Mouse (Mus musculus): ENCODE measurements around the gene 1810055G02Rik. TPM values are rescaled to one million over a fixed set of nuclear protein-coding genes. Genes with fewer than 3 reads are reported as not detected.

1810055G02Rik gene
- polyA plus RNA-seq, 1 experiment from 2014 or later, result 38.9 TPM

- WGBS, result 89% methylated on average over 5 of the region's 5 CpGs
Observed at GRCm38 (mm10) chr19:3691337-3691736, 16.8 kb upstream of the 1810055G02Rik start.

DNA sequence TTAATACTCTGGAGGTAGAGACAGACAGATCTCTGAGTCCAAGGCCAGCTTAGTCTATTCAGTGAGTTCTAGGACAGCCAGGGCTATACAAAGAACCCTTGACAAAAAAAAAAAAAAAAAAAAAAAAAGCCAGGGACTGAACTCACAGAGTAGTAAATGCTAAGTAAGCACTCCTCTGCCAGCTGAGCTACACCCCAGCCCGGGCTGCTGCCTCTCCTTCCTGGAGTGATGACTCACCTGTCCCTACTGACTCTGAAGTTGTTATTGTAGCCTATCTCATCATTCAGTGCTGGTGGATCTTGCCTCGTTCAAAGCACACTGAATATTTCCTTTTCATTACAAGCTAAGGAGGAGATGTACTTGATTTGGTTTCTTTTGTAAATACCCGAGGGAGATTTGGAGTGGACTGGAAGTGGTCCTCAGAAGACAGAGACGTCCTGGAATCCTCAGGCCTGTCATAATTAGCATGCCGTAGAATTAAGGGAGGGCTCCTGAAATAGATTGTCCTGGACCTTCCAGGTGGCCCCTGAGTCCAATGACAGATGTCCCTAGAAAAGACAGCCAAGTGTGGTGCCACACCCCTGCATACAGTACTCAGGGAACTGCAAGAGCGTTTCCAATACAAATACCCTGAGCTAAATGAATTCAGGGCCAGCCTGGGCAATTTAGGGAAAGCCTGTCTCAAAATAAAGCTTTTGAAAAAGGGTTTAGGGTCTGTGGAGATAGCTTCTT, 15.5 kb upstream of the 1810055G02Rik start:
- Histone ChIP-seq H3K36me3 (ENCODE audit: control insufficient read depth, insufficient read depth, low read length) (no peaks in the 10 kb centered on the region), H3K9me3 (ENCODE audit: control insufficient read depth, low read length) (no peaks in the 10 kb centered on the region), H3K27me3 (ENCODE audit: control insufficient read depth, insufficient read depth, low read length) (no peaks in the 10 kb centered on the region), H3K27ac (ENCODE audit: low read depth, low read length) (no peak overlapping the region), H3K4me2 (no peak overlapping the region), H3K4me1 (ENCODE audit: control insufficient read depth, insufficient read depth, low read length) (no peaks in the 10 kb centered on the region), H3K4me3 (ENCODE audit: low read depth, low read length) (no peak overlapping the region), H3K9ac (ENCODE audit: low read length) (no peak overlapping the region)
- 76% methylated on average over 6 of the region's 6 CpGs for WGBS
- no peak for ATAC-seq (ENCODE audit: low FRiP score)
- DNase-seq (ENCODE audit: low spot score, missing footprints), result no peak

More at GRCm38 (mm10) chr19:3691337-3691736, 16.8 kb upstream of the 1810055G02Rik start:
- Histone ChIP-seq H3K4me2 (no peak overlapping the region), H3K4me3 (ENCODE audit: low read depth, low read length) (no peak overlapping the region), H3K27ac (ENCODE audit: low read depth, low read length) (no peak overlapping the region), H3K27me3 (ENCODE audit: control insufficient read depth, insufficient read depth, low read length) (peaks cover 7% of the 10 kb centered on the region), H3K9me3 (ENCODE audit: control insufficient read depth, low read length) (no peaks in the 10 kb centered on the region), H3K4me1 (ENCODE audit: control insufficient read depth, insufficient read depth, low read length) (peaks cover 5% of the 10 kb centered on the region), H3K9ac (ENCODE audit: low read length) (no peak overlapping the region), H3K36me3 (ENCODE audit: control insufficient read depth, insufficient read depth, low read length) (no peaks in the 10 kb centered on the region)
- ATAC-seq (ENCODE audit: low FRiP score) (no peak), DNase-seq (ENCODE audit: low spot score, missing footprints) (no peak)

DNA sequence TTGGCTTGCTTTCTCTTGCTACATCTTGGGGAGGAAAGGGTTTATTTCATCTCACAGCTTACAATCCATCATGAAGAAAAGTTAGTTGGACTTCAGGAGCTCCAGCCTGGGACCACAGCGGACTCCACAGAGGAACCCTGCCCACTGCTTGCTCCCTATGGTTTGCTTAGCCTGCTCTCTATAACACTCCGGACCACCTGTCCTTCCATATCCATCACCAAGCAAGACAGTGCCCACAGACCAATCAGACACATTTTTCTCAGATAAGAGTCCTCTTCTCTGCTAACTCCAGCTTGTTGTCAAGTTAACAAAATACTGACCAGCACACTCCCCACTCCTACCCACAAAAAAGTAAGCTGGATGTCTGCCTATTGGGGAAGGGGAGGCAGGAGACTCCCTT, 13.6 kb upstream of the 1810055G02Rik start:
- H3K9me3 ChIP-seq (ENCODE audit: control insufficient read depth, low read length), result no peaks in the 10 kb centered on the region
- H3K36me3 ChIP-seq (ENCODE audit: control insufficient read depth, insufficient read depth, low read length), result no peaks in the 10 kb centered on the region
- DNase-seq (ENCODE audit: low spot score, missing footprints), result no peak
- no peaks in the 10 kb centered on the region for H3K4me1 ChIP-seq (ENCODE audit: control insufficient read depth, insufficient read depth, low read length)
- H3K9ac ChIP-seq (ENCODE audit: low read length), result no peak overlapping the region
- ATAC-seq (ENCODE audit: low FRiP score), result no peak
- H3K27me3 ChIP-seq (ENCODE audit: control insufficient read depth, insufficient read depth, low read length), result no peaks in the 10 kb centered on the region
- no peak overlapping the region for H3K4me3 ChIP-seq (ENCODE audit: low read depth, low read length)
- H3K27ac ChIP-seq (ENCODE audit: low read depth, low read length), result no peak overlapping the region
- WGBS, result 91% methylated on average over 2 of the region's 2 CpGs
- H3K4me2 ChIP-seq, result no peak overlapping the region

DNA sequence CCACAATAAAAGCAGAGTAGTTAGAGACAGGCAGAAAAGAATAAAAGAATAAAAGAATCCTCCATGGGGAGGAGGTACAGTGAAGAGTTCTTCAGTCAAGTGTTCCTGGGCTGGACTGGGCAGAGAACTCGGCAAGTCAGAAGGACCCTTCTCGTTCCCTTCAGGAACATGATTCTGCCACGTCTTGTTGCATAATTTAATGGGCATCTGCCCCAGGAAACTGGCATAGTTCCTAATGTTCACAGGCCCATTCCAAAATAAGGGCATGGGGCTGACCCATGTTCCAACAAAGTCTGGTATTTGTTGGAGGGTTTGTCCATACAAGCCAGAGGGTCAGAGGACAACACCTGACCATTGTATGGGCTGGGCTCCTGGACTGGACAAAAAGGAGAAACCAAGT, 13.1 kb upstream of the 1810055G02Rik start:
- no peaks in the 10 kb centered on the region for H3K9me3 ChIP-seq (ENCODE audit: control insufficient read depth, low read length)
- no peak for ATAC-seq (ENCODE audit: low FRiP score)
- DNase-seq (ENCODE audit: low spot score, missing footprints), result no peak
- no peak overlapping the region for H3K9ac ChIP-seq (ENCODE audit: low read length)
- WGBS, result 85% methylated on average over 3 of the region's 3 CpGs
- H3K4me3 ChIP-seq (ENCODE audit: low read depth, low read length), result no peak overlapping the region
- H3K27me3 ChIP-seq (ENCODE audit: control insufficient read depth, insufficient read depth, low read length), result no peaks in the 10 kb centered on the region
- no peak overlapping the region for H3K4me2 ChIP-seq
- H3K27ac ChIP-seq (ENCODE audit: low read depth, low read length), result no peak overlapping the region
- H3K4me1 ChIP-seq (ENCODE audit: control insufficient read depth, insufficient read depth, low read length), result no peaks in the 10 kb centered on the region
- no peaks in the 10 kb centered on the region for H3K36me3 ChIP-seq (ENCODE audit: control insufficient read depth, insufficient read depth, low read length)

DNA sequence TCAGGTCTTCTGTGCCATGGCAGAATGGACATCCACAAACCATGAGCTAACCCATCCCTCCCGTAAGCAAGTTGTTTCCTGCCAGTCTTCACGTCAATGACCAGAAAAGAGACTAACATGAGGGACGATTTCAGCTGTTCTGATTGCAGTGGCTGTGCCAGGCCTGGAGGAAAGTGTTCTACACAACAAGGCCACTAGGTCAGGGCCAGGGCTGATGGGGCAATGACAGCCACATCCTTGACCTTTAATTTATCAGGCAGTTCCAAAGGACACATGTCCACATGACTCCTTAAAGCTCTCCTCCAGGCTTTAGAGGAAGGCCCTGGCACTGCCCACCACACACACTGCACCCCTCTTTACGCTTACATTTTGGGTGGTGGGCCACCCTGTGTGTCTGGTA, 12.6 kb upstream of the 1810055G02Rik start:
- WGBS, result 86% methylated on average over 4 of the region's 4 CpGs

DNA sequence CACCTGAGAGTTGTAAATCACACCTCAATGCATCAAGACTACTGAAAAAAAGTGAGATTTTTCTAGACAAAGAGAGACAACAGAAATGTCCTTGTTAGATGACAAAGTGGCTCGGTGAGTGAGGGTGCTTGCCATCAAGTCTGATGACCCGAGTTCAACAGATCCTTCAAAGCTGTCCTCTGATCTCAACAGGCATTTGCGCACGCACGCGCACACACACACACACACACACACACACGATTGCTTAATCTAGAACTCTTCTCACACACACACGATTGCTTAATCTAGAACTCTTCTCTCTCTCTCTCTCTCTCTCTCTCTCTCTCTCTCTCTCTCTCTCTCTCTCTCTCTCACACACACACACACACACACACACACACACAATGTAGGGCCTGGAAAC, 12.1 kb upstream of the 1810055G02Rik start:
- WGBS, result 89% methylated on average over 8 of the region's 8 CpGs
- ATAC-seq (ENCODE audit: low FRiP score), result no peak

More for the DNA sequence above, 12.6 kb upstream of the 1810055G02Rik start:
- no peaks in the 10 kb centered on the region for H3K9me3 ChIP-seq (ENCODE audit: control insufficient read depth, low read length)
- H3K36me3 ChIP-seq (ENCODE audit: control insufficient read depth, insufficient read depth, low read length), result no peaks in the 10 kb centered on the region
- H3K27me3 ChIP-seq (ENCODE audit: control insufficient read depth, insufficient read depth, low read length), result no peaks in the 10 kb centered on the region
- no peak overlapping the region for H3K9ac ChIP-seq (ENCODE audit: low read length)
- H3K27ac ChIP-seq (ENCODE audit: low read depth, low read length), result no peak overlapping the region
- no peak overlapping the region for H3K4me3 ChIP-seq (ENCODE audit: low read depth, low read length)
- ATAC-seq (ENCODE audit: low FRiP score) (no peak), DNase-seq (ENCODE audit: low spot score, missing footprints) (no peak)
- no peaks in the 10 kb centered on the region for H3K4me1 ChIP-seq (ENCODE audit: control insufficient read depth, insufficient read depth, low read length)
- H3K4me2 ChIP-seq, result no peak overlapping the region

GRCm38 (mm10) chr19:3698035-3698434, 10.1 kb upstream of the 1810055G02Rik start:
- DNase-seq (ENCODE audit: low spot score, missing footprints) (no peak), ATAC-seq (ENCODE audit: low FRiP score) (no peak)
- Histone ChIP-seq H3K4me1 (ENCODE audit: control insufficient read depth, insufficient read depth, low read length) (no peaks in the 10 kb centered on the region), H3K9me3 (ENCODE audit: control insufficient read depth, low read length) (no peaks in the 10 kb centered on the region), H3K27ac (ENCODE audit: low read depth, low read length) (no peak overlapping the region), H3K36me3 (ENCODE audit: control insufficient read depth, insufficient read depth, low read length) (no peaks in the 10 kb centered on the region), H3K4me2 (no peak overlapping the region), H3K27me3 (ENCODE audit: control insufficient read depth, insufficient read depth, low read length) (no peaks in the 10 kb centered on the region), H3K4me3 (ENCODE audit: low read depth, low read length) (no peak overlapping the region), H3K9ac (ENCODE audit: low read length) (no peak overlapping the region)
- WGBS, result 82% methylated on average over 7 of the region's 7 CpGs

More for the DNA sequence above, 12.1 kb upstream of the 1810055G02Rik start:
- no peaks in the 10 kb centered on the region for H3K9me3 ChIP-seq (ENCODE audit: control insufficient read depth, low read length)
- H3K27ac ChIP-seq (ENCODE audit: low read depth, low read length), result no peak overlapping the region
- no peak for DNase-seq (ENCODE audit: low spot score, missing footprints)
- H3K36me3 ChIP-seq (ENCODE audit: control insufficient read depth, insufficient read depth, low read length), result no peaks in the 10 kb centered on the region
- no peaks in the 10 kb centered on the region for H3K4me1 ChIP-seq (ENCODE audit: control insufficient read depth, insufficient read depth, low read length)
- no peak overlapping the region for H3K4me3 ChIP-seq (ENCODE audit: low read depth, low read length)
- H3K9ac ChIP-seq (ENCODE audit: low read length), result no peak overlapping the region
- no peaks in the 10 kb centered on the region for H3K27me3 ChIP-seq (ENCODE audit: control insufficient read depth, insufficient read depth, low read length)
- no peak overlapping the region for H3K4me2 ChIP-seq

- H3K27ac ChIP-seq (ENCODE audit: low read depth, low read length), result no peak overlapping the region
- H3K9me3 ChIP-seq (ENCODE audit: control insufficient read depth, low read length), result no peaks in the 10 kb centered on the region
- no peak overlapping the region for H3K9ac ChIP-seq (ENCODE audit: low read length)
- no peak overlapping the region for H3K4me2 ChIP-seq
- peak; percentile 42 for ATAC-seq (ENCODE audit: low FRiP score)
- 39% methylated on average over 6 of the region's 6 CpGs for WGBS
- H3K4me3 ChIP-seq (ENCODE audit: low read depth, low read length), result no peak overlapping the region
- H3K4me1 ChIP-seq (ENCODE audit: control insufficient read depth, insufficient read depth, low read length), result no peaks in the 10 kb centered on the region
- DNase-seq (ENCODE audit: low spot score, missing footprints), result peak; percentile 99
- no peaks in the 10 kb centered on the region for H3K27me3 ChIP-seq (ENCODE audit: control insufficient read depth, insufficient read depth, low read length)
- no peaks in the 10 kb centered on the region for H3K36me3 ChIP-seq (ENCODE audit: control insufficient read depth, insufficient read depth, low read length)
Observed at GRCm38 (mm10) chr19:3699508-3700438, 8.3 kb upstream of the 1810055G02Rik start.

- H3K36me3 ChIP-seq (ENCODE audit: control insufficient read depth, insufficient read depth, low read length), result no peaks in the 10 kb centered on the region
- H3K9ac ChIP-seq (ENCODE audit: low read length), result no peak overlapping the region
- no peaks in the 10 kb centered on the region for H3K4me1 ChIP-seq (ENCODE audit: control insufficient read depth, insufficient read depth, low read length)
- H3K4me3 ChIP-seq (ENCODE audit: low read depth, low read length), result no peak overlapping the region
- 86% methylated on average over 4 of the region's 4 CpGs for WGBS
- no peak for DNase-seq (ENCODE audit: low spot score, missing footprints)
- no peaks in the 10 kb centered on the region for H3K27me3 ChIP-seq (ENCODE audit: control insufficient read depth, insufficient read depth, low read length)
- no peak overlapping the region for H3K4me2 ChIP-seq
- ATAC-seq (ENCODE audit: low FRiP score), result no peak
- H3K9me3 ChIP-seq (ENCODE audit: control insufficient read depth, low read length), result no peaks in the 10 kb centered on the region
- no peak overlapping the region for H3K27ac ChIP-seq (ENCODE audit: low read depth, low read length)
Observed at GRCm38 (mm10) chr19:3702460-3702859, 5.6 kb upstream of the 1810055G02Rik start.
